Mouse (Mus musculus) frontal cortex, postnatal 25 days (tissue): ENCODE measurements at regions not wholly inside any gene's neighbourhood (a gene's known extent, or its start where the extent isn't known, plus 50 kb on each side); places are given as distances from the start of the nearest gene placed in this dataset.

Source experiments
- DNase-seq, 2 experiments: peaks; one replicate each; pipeline ENCODE4 v3.0.0; 2022; ENCODE audit warnings: low spot score in 2 of 2

GRCm38 (mm10) chr10:68842023-68842735, 118.7 kb downstream of the Tmem26 start:
- DNase-seq = no peak

GRCm38 (mm10) chr10:68844066-68844465, 120.6 kb downstream of the Tmem26 start:
- DNase-seq = no peak

DNA sequence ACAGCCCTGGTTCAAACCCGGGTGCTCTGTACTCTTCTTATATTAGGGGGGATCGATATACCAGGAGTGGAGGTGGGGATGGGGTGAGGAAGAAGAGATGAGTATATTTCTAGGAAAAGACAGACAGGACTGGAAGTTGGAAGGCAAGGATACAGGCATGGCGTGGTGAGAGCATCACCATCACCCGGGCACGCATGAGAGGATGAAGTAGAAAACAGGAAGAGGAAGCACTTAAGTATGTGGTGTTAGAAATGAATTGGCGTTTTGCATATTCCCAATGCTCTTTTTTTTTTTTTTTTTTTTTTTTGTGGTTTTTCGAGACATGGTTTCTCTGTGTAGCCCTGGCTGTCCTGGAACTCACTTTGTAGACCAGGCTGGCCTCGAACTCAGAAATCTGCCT, 121.2 kb downstream of the Tmem26 start:
- DNase-seq = no peak

- DNase-seq = no peak
Measured at GRCm38 (mm10) chr10:68851153-68851552, 127.7 kb downstream of the Tmem26 start.

GRCm38 (mm10) chr10:68855934-68856891, 132.8 kb downstream of the Tmem26 start:
- no peak for DNase-seq

DNA sequence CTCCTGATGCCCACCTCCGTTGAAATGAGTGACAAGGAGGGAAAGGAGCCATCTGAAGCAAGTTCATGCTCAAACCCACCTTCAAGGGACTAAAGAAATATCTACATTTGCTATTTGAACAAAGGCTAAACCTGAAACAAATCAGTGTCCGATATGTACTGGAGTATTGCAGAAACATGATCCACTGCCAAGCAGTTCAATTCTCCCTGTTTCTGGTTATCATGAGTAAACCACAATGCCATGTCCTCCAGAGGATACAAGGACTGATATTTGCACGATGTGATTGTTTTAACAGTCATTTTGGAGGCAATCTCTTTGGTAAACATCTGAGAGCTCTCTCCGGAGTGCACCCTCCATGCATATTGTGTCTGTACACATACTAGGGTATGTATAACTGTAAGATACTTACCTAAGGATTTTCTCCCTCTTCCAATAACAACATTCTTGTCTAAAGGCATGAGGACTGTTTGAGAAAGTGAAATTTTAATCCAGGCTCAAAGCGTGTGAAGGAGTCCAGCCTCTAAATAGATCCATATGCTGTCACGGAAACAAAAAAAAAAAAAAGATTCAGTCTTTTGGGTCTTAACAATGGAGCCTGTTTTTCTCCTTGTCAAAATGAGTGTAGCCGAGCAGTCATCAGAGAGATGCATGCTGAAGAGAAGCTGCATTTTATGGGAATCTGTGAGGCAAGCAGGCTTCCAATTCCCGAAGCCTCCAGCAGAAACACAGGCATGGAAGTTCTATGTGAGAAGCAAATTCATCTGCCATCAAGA, 141.3 kb downstream of the Tmem26 start:
- DNase-seq = no peak

DNA sequence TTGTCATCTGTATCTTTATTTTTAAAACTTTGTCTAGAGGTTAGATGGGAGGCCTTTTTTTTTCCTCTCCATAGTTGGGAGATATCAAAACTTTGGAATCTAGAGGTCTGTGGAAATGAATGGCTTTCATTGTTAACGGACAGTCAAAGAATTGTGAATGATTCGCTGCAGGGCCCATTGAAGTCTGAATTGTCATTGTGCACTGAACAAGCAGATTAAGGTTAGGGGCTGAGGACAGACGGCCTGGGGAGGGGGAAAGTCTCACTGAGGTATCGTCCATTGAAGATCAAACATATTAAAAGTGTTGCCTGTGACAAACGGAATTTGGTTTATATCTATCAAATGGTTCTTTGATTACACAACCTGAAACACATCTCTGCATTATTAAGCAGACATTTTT, 142.3 kb downstream of the Tmem26 start:
- DNase-seq = no peak

GRCm38 (mm10) chr10:68867361-68867760, 143.9 kb downstream of the Tmem26 start:
- DNase-seq = no peak

- DNase-seq = no peak
Measured at GRCm38 (mm10) chr10:68872102-68872501, 148.7 kb downstream of the Tmem26 start.

DNA sequence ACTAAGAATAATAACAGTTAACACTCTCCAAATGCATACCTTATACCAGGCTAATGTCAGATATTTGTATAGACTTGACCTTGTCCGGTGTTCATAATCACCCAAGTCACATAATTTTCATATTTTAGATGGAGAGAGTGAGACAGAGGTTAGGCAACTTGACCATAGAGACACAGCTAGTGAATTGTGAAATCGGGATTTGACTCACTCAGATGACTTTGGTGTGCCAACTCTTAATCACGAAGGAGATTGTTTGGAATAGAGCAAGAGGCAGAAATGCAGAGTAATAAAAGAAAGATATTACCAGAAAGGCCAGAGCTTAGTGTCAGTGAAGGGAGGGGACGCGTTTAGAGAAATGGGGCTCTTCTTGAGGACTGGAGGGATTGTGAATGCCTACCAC, 152.2 kb downstream of the Tmem26 start:
- no peak for DNase-seq

DNA sequence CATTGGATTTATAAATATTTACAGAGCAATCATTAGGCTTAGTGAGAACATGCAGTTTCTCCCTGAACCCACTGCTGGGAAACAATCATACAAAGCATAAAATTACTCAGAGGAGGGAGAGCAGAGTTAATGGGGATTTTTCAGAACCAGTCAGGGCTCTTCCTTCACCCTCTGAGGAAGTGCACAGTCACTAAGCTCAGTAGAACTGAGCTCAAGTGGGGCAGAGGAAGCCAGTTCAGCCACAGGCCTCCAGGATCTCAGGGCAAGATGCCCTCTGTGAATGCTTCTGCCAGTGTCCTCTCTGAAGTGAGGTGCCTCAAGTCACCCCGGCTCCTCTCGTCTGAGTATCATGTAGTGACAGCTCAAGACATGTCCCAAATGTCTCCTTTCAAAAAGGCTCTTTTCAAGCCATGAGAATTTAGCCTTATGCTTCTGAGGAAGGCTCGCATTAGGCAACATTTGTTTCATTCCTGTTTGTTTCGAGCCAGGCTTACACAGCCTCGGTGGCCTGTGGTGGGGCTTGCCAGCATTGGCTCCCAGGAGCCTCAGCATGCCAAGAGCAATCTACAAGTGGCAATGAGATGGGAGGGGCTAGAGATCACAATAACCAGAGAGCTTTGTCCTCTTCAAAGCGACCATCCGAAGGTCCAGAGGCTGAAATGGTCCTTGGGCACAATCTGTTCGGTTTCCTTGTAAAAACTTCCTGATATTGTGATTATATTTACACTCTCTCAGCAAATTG, 169.8 kb downstream of the Tmem26 start:
- no peak for DNase-seq

GRCm38 (mm10) chr10:68894121-68894520, 170.7 kb downstream of the Tmem26 start:
- no peak for DNase-seq

- no peak for DNase-seq
Measured at GRCm38 (mm10) chr10:68897524-68897923, 174.1 kb downstream of the Tmem26 start.

- DNase-seq = no peak
Measured at GRCm38 (mm10) chr10:68901168-68901567, 177.7 kb downstream of the Tmem26 start.

DNA sequence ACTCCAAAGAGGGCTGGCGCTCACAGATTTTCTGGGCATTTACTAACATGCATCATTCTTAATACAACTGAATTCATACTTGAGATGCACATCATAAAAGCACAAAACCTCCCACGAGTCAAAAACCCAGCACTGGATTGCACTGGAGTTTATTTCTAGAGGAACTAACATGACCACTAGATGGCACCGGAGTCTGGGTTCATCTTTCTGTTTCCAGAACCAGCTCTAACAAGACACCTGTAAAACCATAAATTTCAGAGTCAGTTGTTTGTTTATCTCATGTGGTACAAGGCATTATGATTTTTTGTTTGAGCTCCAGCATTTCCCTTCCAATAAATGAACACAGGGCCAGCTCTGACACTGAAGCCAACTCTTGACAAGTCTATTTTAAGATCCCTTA, 179.2 kb downstream of the Tmem26 start:
- peak; percentile 15 to 46 for DNase-seq

- DNase-seq = no peak
Measured at GRCm38 (mm10) chr10:68904337-68904736, 180.9 kb downstream of the Tmem26 start.

GRCm38 (mm10) chr10:68908236-68908635, 184.8 kb downstream of the Tmem26 start:
- peak; percentile 66 for DNase-seq

DNA sequence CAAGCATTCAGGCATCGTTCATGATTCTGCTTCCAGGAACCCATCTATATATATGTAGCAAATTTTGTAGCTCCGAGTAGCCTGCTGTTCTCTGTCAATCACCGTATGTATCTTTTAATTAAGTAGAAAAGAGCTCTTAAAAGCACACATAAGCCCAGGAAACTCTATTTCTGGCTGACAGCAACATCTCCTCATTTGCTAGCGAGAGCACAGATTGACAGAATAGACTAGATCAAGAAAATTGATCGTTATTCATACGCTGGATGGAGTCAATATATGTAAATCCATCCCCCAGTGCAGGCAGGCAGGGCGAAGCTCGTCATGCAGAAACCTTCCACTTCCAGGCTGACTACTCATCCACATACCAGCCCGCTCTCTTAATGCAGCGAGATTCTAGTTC, 185.6 kb downstream of the Tmem26 start:
- no peak for DNase-seq

- no peak for DNase-seq
Measured at GRCm38 (mm10) chr10:68916147-68916546, 192.7 kb downstream of the Tmem26 start.

DNA sequence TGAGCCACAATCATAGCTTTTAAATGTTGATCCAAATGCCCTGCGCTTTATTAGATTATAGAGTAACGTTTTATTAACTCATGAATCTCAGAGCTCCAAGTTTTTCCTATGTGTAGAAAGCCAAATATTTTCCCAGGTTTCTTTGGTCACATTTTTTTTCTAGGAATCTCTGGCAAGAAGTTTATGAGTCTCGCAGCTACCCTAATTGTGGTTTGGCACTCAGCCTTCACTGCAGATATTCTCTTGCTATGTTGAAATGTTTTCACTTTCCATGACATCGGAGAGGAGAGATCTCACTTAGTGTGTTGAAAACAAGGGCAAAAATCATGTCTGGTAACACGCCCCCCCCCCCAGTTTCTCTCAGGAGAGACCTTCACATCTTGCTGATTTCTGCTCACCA, 212.4 kb downstream of the Tmem26 start:
- no peak for DNase-seq

DNA sequence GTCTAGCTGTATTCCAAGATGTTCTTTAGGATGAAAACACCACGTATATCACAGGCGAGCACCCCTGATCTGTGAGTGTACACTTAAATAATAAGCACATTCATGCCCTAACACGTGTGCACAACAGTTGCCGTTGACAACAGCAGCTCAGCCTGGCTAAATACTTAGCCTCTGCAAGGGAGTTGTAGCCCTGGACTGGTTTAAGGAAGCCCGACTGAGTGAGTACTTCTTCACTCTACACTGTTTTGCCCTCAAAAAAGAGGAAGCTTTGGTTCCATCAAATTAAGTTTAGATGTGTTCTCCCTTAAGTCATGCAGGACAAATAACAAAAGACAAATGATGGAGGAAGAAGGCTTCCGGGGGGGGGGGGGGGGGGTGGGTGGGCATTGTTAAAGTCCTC, 208.0 kb upstream of the Rhobtb1 start:
- no peak for DNase-seq
